Mouse (Mus musculus) bone marrow macrophage, adult 2 months (primary cell): ENCODE measurements around the gene Galnt7. TPM values are rescaled to one million over a fixed set of nuclear protein-coding genes. Genes with fewer than 3 reads are reported as not detected.

Source experiments
- H3K27ac ChIP-seq: 2 replicates; pipeline ENCODE4 v1.5.1; 2012; ENCODE audit warnings: low read depth, low read length; ENCODE audit not compliant: insufficient read depth
- H3K4me1 ChIP-seq: 2 replicates; pipeline ENCODE4 v1.6.1; 2012; ENCODE audit warnings: low read length; ENCODE audit not compliant: control insufficient read depth, insufficient read depth
- H3K4me3 ChIP-seq: 2 replicates; pipeline ENCODE4 v1.5.1; 2012; ENCODE audit warnings: mild to moderate bottlenecking, low read length, moderate library complexity; ENCODE audit not compliant: insufficient read depth
- CTCF ChIP-seq: IDR thresholded peaks from 2 replicates; pipeline ENCODE4 v1.5.1; 2012; ENCODE audit warnings: low read depth, mild to moderate bottlenecking, low read length, moderate library complexity
- POLR2A ChIP-seq: IDR thresholded peaks from 2 replicates; pipeline ENCODE4 v1.6.1; 2012; ENCODE audit warnings: mild to moderate bottlenecking, low read depth, low read length, borderline replicate concordance
- polyA plus RNA-seq: library from polyadenylated mRNA; stranded (reverse); fragments of >200 nt; gene quantifications from 2 replicates; pipeline ENCODE4 v1.2.4, GENCODE M21; 2012; ENCODE audit not compliant: missing spikeins, insufficient read depth, insufficient read length

Gene Galnt7
- polyA plus RNA-seq, 1 experiment, result 24.7 TPM

DNA sequence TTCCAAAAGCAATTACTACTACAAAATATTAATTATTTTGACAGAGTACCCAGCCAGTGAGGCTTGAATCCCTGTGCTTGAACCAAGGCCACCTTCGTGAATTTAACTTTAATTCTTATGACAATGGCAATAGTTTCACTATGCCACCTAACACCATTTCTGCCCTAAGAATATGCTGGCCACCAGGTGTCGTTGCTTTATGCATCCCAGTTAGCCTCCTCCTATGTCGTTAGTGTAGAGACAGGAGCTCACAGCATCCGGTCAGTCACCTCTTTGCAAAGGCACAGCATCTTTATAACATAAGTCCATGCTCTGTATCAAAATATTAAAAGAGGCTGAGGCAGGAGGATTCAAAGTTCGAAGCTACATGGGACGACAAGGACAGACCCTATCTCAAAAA lies 79.0 kb downstream of the Galnt7 start:
- no peak overlapping the region for H3K4me3 ChIP-seq
- TF ChIP-seq CTCF (no peak), POLR2A (no peak)
- peaks cover 32% of the 10 kb centered on the region for H3K4me1 ChIP-seq
- no peak overlapping the region for H3K27ac ChIP-seq

DNA sequence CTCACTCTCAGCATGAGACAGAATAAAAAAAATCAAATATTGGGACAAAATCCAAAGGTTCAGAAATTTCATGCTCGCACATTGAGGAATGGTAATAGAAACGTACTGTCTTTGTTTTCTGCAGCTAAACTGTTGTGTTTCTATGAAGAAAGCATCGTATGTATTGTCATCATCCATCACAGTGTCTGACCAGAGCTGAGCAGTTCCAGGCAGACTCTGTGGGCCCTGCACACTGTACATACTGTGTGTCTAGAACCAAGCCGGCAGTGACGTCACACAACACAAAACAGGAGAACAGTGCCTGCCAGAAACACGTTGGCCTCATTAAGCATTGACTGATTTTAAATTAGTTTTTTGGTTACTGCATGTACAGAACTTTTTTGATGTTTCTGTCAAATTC lies 82.9 kb downstream of the Galnt7 start:
- Histone ChIP-seq H3K4me3 (no peak overlapping the region), H3K4me1 (0 out of 2 replicates have a peak, but pooled peaks cover 3% of the 10 kb centered on the region), H3K27ac (no peak overlapping the region)
- TF ChIP-seq CTCF (no peak), POLR2A (no peak)

DNA sequence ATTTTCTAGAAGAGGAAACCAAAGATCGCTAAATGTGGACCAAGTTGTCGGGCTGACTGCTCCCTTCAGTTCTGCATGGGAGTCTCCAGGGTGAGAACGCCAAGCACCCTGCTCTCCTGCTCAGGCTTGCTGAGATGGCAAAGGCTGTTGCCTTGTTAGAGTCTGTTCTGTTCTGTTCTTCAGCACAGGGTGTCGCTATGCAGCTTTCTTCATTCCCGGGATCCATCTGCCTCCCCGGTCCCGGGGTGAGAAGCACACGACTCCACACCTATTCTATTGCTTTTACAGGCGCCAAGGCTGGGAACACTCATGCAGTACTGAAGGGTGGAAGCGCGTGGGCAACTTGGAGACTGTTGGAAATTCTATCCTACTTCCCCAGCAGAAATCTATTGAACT lies 83.4 kb downstream of the Galnt7 start:
- no peak for TF ChIP-seq CTCF
- TF ChIP-seq POLR2A, result no peak
- no peaks in the 10 kb centered on the region for H3K4me1 ChIP-seq
- H3K4me3 ChIP-seq, result no peak overlapping the region
- no peak overlapping the region for H3K27ac ChIP-seq

DNA sequence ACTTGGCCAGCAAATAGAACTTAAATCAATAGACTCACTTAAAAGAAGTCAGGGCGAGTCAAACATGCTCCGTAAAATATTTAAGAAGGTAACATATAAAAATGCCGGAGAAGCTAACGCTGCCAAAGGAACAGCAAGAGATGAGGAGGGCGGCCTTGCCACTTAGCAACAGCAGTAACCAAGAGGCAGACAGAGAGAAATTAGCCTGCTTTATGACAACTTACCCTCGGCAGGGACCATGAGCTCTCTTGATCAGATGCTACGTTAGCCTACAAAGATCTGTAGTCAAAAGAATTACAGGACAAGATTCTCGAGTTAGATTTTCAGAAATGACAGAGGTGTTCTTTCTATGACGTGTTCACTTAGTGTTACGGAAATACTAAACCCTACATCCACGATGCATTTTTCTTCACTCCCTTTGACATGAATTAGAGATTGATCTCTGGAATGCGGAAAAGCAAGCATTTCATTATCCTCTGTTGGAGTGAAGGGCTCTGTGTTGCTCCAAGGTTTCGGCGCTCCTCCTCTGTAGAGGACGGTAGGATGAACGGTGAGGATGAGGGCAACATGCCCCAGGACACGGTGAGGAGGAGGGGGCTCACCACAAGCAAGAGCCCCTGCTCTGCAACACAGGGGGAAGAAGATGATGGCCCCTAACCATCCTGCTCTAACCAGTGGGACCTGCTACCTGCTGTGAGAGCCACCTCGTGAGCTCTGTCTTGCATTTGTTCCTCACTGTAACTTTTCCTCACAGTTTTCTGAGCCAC lies 84.0 kb downstream of the Galnt7 start:
- H3K4me1 ChIP-seq, result no peaks in the 10 kb centered on the region
- H3K27ac ChIP-seq, result no peak overlapping the region
- no peak for TF ChIP-seq POLR2A
- no peak overlapping the region for H3K4me3 ChIP-seq

DNA sequence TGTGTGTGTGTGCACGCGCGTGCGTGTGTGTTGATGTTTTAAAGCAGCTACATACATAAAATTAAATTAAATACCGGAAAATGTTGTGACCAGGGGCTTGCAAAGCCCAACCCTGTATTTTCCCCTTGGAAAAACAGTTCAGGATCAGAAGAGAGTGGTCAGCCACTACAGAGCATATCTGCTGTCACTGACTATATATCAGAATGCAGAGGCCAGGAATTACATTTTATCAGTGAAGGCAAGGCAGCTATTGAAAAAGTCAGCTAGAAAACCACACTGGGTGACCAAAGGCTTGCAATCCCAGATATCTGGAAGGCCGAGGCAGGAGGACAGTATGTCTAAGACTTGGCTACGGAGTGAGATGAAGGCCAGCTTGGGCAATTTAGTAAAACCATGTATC lies 84.8 kb downstream of the Galnt7 start:
- TF ChIP-seq POLR2A, result no peak
- no peak for TF ChIP-seq CTCF
- Histone ChIP-seq H3K27ac (no peak overlapping the region), H3K4me3 (no peak overlapping the region), H3K4me1 (no peaks in the 10 kb centered on the region)

DNA sequence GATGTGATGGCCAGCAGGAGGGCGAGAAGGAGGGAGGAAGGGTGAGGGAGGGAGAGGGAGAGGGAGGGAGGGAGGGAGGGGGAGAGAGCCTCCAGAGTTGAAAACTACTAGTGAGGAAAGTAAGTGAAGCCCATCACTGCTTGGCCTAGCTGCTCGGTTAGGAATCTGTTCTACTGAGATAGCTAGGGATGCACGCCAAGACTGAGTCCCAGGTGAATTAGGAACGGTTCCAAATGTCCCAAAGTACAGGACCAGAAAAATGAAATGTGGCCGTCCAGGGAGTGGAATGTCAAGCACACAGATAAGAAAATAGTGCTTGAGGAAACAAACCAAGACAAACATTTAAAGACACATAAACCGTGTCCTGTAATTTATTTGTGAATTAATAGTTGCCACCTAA lies 87.8 kb downstream of the Galnt7 start:
- Histone ChIP-seq H3K27ac (no peak overlapping the region), H3K4me3 (no peak overlapping the region), H3K4me1 (no peaks in the 10 kb centered on the region)
- no peak for TF ChIP-seq POLR2A
- TF ChIP-seq CTCF, result no peak

DNA sequence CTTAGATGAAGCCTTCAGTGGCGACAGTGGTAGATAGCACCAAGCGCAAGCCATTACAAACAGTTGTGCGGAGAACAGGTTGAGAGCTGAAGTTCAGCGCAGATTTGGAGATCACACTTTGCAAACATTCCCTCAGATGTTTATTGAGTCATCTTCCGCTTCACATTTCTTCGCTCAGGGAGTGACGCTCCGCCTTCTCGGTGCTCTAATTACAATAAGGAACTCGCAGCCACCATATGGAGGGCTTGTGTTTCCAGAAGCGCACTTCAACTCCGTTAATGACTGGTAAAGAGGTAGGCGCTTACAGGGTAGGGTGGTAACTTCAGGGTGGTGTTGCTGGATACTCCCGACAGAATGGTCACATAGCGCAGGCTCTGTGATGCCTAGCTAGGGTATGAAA lies 89.1 kb downstream of the Galnt7 start:
- Histone ChIP-seq H3K4me1 (peaks cover 4% of the 10 kb centered on the region), H3K4me3 (no peak overlapping the region), H3K27ac (no peak overlapping the region)
- TF ChIP-seq CTCF, result no peak

DNA sequence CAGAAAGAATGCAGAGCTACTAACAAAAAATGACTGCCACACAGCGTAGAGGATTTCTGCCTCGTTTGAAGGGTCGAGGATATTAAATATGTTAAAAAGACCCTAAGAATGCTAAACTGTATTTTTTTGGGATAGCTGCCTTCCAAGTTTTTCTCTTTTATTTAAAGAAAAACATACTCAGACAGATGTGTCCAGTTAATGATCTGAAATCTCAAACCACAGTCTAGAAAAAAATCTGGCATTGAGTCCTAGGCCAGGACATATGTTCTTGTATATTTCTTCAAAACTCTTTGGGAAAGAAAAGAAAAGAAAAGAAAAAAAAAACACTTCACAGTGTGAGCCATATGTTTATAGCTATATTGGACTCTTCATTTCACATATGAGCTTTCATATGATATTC lies 90.1 kb downstream of the Galnt7 start:
- no peak overlapping the region for H3K27ac ChIP-seq
- TF ChIP-seq CTCF (no peak), POLR2A (no peak)
- no peak overlapping the region for H3K4me3 ChIP-seq
- peaks cover 11% of the 10 kb centered on the region for H3K4me1 ChIP-seq

DNA sequence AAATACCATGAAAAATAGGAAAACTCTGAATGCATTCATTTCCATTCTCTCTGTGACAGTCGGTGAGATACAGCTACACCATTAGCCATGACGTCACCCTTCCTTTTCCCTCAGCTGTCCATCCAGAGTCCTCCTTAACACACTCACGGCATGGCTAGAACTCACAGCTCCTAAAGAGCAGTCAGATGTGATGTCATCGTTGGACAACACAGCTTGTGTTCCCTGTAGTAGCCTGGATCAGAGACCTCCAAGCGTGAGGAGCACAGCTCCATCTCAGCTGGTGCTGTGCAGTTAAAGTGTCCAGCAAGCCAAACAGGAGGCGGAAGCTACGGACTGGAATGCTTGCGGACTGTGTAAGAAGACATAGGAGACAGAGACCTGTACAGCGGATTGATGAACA lies 91.9 kb downstream of the Galnt7 start:
- TF ChIP-seq POLR2A (no peak), CTCF (no peak)
- H3K4me3 ChIP-seq, result no peak overlapping the region
- no peak overlapping the region for H3K27ac ChIP-seq
- H3K4me1 ChIP-seq, result peaks cover 14% of the 10 kb centered on the region

DNA sequence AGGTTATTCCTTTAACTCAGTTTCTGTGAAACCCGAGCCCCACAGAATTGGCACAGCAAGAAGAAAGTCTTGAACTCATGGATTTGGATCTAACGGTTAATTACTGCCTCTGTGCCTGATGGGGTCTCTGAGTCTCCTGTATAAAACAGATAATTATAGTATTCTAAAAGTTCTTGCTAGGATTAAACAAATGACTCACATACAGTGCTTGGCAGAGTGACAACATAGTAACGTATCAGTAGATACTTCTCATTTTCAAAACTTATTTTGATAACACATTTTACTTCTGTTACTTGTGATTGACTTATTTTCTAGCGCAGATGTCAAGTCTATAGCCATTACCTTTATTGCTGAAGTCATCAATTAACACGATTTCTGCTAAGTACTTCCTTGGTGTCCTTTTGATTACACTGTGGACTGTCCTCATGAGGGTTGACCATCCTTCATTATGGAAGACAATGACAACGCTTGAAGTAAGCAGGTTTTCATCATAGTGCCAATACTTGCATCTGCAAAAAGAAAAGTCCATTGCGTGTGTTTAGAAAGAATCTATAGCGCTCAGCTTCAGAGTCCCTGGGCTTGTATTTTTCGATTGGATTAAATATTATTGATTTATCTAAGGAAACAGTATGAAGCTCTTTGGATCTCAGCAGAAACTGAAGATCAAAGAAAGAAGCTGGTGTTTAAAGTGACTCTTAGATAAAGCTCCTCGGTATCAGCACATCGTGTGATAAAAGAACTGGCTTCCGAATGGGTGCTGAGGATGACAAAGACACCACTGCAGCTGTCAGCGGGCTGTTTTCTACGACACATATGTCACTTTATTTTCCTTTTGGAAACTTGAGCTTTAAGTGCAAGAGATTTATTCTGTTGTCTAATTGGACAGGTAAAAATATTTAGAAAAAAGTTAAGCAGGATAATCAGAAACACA lies 100.5 kb downstream of the Galnt7 start:
- Histone ChIP-seq H3K4me3 (no peak overlapping the region), H3K4me1 (peaks cover 2% of the 10 kb centered on the region; the same call in 1 of the 2 replicates), H3K27ac (no peak overlapping the region)
- no peak for TF ChIP-seq POLR2A
- no peak for TF ChIP-seq CTCF
